Mouse (Mus musculus): ENCODE results near the gene Rpl41. TPM values are rescaled to one million over a fixed set of nuclear protein-coding genes. Genes with fewer than 3 reads are reported as not detected.
A peak's percentile ranks its signal among the peaks of the same experiment; 100 is the strongest.

Gene Rpl41
- polyA plus RNA-seq (2012; rRNA removed): 1,799 and 2,275 TPM in 2 replicates

DNA sequence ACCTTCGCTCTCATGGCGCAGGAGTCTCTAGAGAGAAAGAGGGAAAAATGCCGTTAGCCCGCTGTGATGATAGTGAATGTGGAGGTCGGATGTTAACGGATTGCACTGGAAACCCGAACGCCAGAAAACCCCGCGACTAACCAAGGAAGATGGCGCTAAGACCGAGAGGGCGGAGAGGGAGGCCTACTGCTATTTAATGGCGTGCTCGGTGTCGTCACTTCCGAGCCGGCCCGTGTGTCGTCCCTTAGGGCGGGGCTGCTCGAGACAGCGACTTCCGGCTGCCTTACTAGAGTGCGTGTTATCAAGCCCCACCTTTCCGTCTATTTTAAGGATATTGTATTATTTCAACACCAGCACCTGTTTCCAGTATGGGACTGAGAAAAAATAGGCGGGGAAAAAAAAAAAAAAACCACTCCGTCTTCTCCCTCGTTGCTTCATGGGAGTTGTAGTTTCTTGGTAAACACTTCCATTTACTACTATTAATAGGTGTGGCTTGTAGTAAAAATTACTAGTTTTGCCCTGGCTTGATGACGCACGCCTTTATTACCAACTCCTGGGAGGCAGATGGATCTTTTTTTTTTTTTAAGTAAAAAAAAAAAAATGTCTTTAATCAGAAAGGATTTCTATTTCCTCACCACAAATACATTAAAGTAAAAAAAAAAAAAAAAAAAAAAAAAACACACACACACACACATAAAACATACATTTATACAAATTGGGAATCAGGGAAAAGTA lies at the start of gene Rpl41:
Gene Rpl41, minus strand, starts transcription at position 359 of the 735 bp plus-strand sequence.
- peaks cover 8% of the 10 kb centered on the region; the same call in 1 of the 2 replicates for H3K4me1 ChIP-seq (ENCODE audit: control insufficient read depth, insufficient read depth, low read length)
- H3K27me3 ChIP-seq (replicated peaks; ENCODE audit: control insufficient read depth, insufficient read depth, low read length): no peaks in the 10 kb centered on the region
- TF ChIP-seq POLR2A (IDR thresholded peaks at IDR 0.05; ENCODE audit: low read depth, low read length) (peak; percentile 99), CTCF (conservative IDR thresholded peaks at IDR 0.05; ENCODE audit: insufficient read depth, insufficient read length, low read depth, low read length) (no peak)
- DNase-seq: peak; percentile 97
- H3K27ac ChIP-seq (ENCODE audit: insufficient read depth, low read depth, low read length): peak within 1 kb of the TSS; percentile 77
- peak within 1 kb of the TSS; percentile 78 for H3K4me3 ChIP-seq (ENCODE audit: insufficient read depth, low read depth, low read length)
- under 1% methylated on average over 31 of the region's 31 CpGs for WGBS
- H3K36me3 ChIP-seq (ENCODE audit: control insufficient read depth, insufficient read depth, low read length): peaks cover 3% of the 10 kb centered on the region

DNA sequence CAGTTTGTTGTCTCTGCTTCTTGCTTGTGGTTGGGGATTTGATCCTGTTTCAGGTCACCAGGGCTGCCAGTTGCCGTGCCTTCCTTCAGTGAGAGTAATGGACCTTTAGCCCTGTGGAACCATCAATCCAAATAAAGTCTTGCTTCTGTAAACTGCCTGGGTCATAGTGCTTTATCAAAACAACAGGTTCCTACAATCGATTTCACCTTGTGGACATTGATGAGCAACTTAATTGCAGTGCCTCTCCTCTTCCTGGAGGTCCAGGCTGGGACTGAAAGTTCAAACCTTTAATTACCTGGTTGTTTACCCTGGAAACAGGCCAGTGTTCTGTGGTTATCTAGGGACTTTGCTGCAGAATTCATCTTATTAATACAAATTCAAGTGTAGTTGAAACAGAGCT lies 49.4 kb upstream of the Rpl41 start:
- Histone ChIP-seq H3K27me3 (replicated peaks; ENCODE audit: control insufficient read depth, insufficient read depth, low read length) (no peaks in the 10 kb centered on the region), H3K27ac (ENCODE audit: insufficient read depth, low read depth, low read length) (no peak overlapping the region), H3K4me3 (ENCODE audit: insufficient read depth, low read depth, low read length) (no peak overlapping the region), H3K36me3 (ENCODE audit: control insufficient read depth, insufficient read depth, low read length) (no peaks in the 10 kb centered on the region), H3K4me1 (ENCODE audit: control insufficient read depth, insufficient read depth, low read length) (no peaks in the 10 kb centered on the region)
- WGBS: 32% methylated on average over 2 of the region's 2 CpGs
- no peak for DNase-seq
- TF ChIP-seq CTCF (conservative IDR thresholded peaks at IDR 0.05; ENCODE audit: insufficient read depth, insufficient read length, low read depth, low read length) (no peak), POLR2A (IDR thresholded peaks at IDR 0.05; ENCODE audit: low read depth, low read length) (no peak)

- Histone ChIP-seq H3K36me3 (ENCODE audit: control insufficient read depth, insufficient read depth, low read length) (no peaks in the 10 kb centered on the region), H3K27ac (ENCODE audit: insufficient read depth, low read depth, low read length) (no peak overlapping the region), H3K27me3 (replicated peaks; ENCODE audit: control insufficient read depth, insufficient read depth, low read length) (no peaks in the 10 kb centered on the region), H3K4me3 (ENCODE audit: insufficient read depth, low read depth, low read length) (no peak overlapping the region), H3K4me1 (ENCODE audit: control insufficient read depth, insufficient read depth, low read length) (no peaks in the 10 kb centered on the region)
- WGBS: 84% methylated on average over 5 of the region's 5 CpGs
- TF ChIP-seq CTCF (conservative IDR thresholded peaks at IDR 0.05; ENCODE audit: insufficient read depth, insufficient read length, low read depth, low read length): no peak
- TF ChIP-seq POLR2A (IDR thresholded peaks at IDR 0.05; ENCODE audit: low read depth, low read length): no peak
- no peak for DNase-seq
Observed at GRCm38 (mm10) chr10:128592797-128593196, 43.7 kb upstream of the Rpl41 start.

DNA sequence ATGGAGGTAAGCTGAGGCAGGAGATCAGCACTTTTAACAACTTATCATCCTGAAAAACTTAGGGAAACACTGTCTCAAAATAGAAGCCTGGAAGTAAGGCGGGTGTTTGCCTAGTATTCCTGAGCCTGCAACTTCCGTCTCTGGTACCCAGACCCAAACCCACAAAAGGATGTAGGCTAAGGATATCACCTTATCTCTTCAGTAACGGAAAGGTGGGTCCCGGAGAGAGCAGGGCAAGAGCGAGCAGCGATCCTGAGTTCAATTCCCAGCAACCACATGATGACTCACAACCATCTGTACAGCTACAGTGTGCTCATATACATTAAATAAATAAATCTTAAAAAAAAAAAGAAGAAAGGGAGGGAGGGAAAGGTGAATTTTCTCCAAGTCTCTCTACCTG lies 42.3 kb upstream of the Rpl41 start:
- 91% methylated on average over 6 of the region's 6 CpGs for WGBS
- H3K27ac ChIP-seq (ENCODE audit: insufficient read depth, low read depth, low read length): no peak overlapping the region
- DNase-seq: no peak
- H3K4me1 ChIP-seq (ENCODE audit: control insufficient read depth, insufficient read depth, low read length): no peaks in the 10 kb centered on the region; the same call in 1 of the 2 replicates
- no peaks in the 10 kb centered on the region for H3K36me3 ChIP-seq (ENCODE audit: control insufficient read depth, insufficient read depth, low read length)
- H3K27me3 ChIP-seq (replicated peaks; ENCODE audit: control insufficient read depth, insufficient read depth, low read length): no peaks in the 10 kb centered on the region
- H3K4me3 ChIP-seq (ENCODE audit: insufficient read depth, low read depth, low read length): no peak overlapping the region
- TF ChIP-seq CTCF (conservative IDR thresholded peaks at IDR 0.05; ENCODE audit: insufficient read depth, insufficient read length, low read depth, low read length): no peak
- no peak for TF ChIP-seq POLR2A (IDR thresholded peaks at IDR 0.05; ENCODE audit: low read depth, low read length)

GRCm38 (mm10) chr10:128590193-128590690 lies 41.1 kb upstream of the Rpl41 start:
- peak; percentile 78 for DNase-seq

DNA sequence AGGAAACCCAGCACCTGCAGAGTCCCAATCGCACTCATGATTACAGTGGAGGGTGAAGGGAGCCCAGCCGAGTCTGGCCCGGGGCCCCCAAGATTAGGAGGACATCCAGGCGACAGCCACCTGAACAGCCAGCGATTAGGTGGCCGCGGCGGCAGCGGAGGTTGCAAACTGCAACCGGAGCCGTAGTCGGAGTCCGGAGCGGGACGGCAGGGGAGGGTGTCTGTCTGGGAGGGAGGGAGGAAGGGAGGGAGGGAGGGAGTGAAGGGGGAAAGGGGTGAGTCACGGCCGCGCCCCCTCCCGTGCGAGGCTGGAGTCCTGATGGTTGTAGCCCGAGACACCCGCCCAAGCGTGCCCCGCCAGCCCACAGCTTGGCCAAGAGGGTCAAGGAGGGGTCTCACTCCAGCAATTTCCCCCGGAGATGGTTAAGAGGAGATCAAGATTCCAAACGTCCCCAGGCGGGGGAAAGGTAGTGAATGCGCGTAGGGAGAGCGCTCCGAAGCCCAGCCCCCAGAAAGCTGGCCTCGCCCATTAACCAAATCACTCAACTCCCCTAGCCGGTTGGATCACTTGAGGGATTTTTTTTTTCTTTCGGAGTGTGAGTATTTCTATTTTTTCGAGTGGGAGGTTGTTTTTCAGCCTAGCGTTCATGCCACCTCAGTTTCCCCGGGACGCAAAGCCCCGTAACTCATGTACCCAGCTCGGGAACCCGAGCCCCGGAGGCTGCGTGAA lies 40.5 kb upstream of the Rpl41 start, which contains the start of gene Erbb3:
Gene Erbb3, minus strand, starts transcription at position 189 of the 729 bp plus-strand sequence.
- TF ChIP-seq POLR2A (IDR thresholded peaks at IDR 0.05; ENCODE audit: low read depth, low read length) (no peak), CTCF (conservative IDR thresholded peaks at IDR 0.05; ENCODE audit: insufficient read depth, insufficient read length, low read depth, low read length) (no peak)
- Histone ChIP-seq H3K4me3 (ENCODE audit: insufficient read depth, low read depth, low read length) (peak within 1 kb of the TSS; percentile 93), H3K27ac (ENCODE audit: insufficient read depth, low read depth, low read length) (peak within 1 kb of the TSS; percentile 97), H3K4me1 (ENCODE audit: control insufficient read depth, insufficient read depth, low read length) (peaks cover 10% of the 10 kb centered on the region), H3K27me3 (replicated peaks; ENCODE audit: control insufficient read depth, insufficient read depth, low read length) (no peaks in the 10 kb centered on the region), H3K36me3 (ENCODE audit: control insufficient read depth, insufficient read depth, low read length) (no peaks in the 10 kb centered on the region; the same call in 1 of the 2 replicates)
- WGBS: under 1% methylated on average over 43 of the region's 43 CpGs
- DNase-seq: peak; percentile 87

More at GRCm38 (mm10) chr10:128590193-128590690, 41.1 kb upstream of the Rpl41 start:
- Histone ChIP-seq H3K36me3 (ENCODE audit: control insufficient read depth, insufficient read depth, low read length) (no peaks in the 10 kb centered on the region), H3K4me3 (ENCODE audit: insufficient read depth, low read depth, low read length) (peak overlapping the region; percentile 93), H3K4me1 (ENCODE audit: control insufficient read depth, insufficient read depth, low read length) (peaks cover 6% of the 10 kb centered on the region; the same call in 1 of the 2 replicates), H3K27me3 (replicated peaks; ENCODE audit: control insufficient read depth, insufficient read depth, low read length) (no peaks in the 10 kb centered on the region), H3K27ac (ENCODE audit: insufficient read depth, low read depth, low read length) (peak overlapping the region; percentile 97)
- TF ChIP-seq CTCF (conservative IDR thresholded peaks at IDR 0.05; ENCODE audit: insufficient read depth, insufficient read length, low read depth, low read length) (peak; percentile 72), POLR2A (IDR thresholded peaks at IDR 0.05; ENCODE audit: low read depth, low read length) (no peak)
- WGBS: under 1% methylated on average over 43 of the region's 43 CpGs

Data from kidney, adult 2 months (tissue).